Mouse (Mus musculus): ENCODE results near the gene Sesn1.
"Not testable (repeated sequence)": the region's sequence is repeated elsewhere in the genome, so short reads cannot be mapped to it uniquely, and the experiment has no call there.

Gene Sesn1

DNA sequence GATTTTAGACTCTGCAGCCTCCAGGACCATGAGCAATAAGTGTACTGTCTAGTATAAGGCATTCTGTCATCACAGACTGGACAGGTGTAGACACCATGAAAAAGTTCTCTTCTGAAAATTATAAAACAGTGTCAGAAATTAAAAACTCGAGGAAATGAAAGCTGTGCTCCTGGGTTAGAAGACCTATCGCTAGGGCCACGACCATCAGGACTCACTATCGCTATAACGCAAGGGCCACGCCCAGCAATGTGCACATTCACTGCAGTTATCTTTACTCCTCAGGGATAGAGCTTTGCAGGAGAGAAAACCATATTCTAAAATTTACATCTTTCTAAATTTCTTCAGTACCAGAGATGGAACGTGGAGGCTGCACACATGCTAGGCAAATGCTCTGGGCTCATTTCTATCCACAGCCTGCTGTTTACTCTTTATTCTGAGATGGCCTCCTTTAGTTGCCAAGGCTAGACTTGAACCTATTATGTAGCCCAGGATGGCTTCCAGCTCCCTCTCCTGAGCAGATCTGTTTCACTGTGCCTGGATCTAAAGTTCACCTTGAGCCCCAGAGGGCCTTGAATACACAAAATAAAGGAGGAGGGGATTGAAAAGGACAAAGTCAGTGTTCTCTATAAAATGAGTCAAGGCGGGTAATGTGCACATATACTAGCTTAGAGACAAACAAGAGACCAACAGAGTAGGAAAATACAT lies 102.7 kb downstream of the Sesn1 start:
- no peak for DNase-seq (ENCODE audit: low spot score)

DNA sequence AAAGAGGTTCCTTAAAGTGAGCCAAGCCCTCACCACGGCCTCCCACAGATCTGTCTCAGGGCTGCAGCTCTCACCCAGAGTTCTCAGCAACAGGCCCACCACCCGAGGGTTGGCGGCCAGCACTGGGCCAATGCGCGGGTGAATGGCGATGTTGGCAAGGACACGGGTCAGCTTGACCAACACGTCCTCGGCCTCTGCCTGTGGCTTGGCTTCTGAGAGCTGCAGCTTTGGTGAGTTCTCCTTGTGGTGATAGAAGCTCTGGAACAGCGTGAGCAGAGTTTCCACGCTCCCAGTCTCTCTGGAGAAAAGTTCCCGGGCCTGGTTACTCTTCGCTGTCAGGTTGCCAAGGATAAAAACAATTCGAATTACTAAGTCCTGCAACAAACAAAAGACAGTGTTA lies 117.0 kb downstream of the Sesn1 start:
- no peak for DNase-seq (ENCODE audit: low spot score)

DNA sequence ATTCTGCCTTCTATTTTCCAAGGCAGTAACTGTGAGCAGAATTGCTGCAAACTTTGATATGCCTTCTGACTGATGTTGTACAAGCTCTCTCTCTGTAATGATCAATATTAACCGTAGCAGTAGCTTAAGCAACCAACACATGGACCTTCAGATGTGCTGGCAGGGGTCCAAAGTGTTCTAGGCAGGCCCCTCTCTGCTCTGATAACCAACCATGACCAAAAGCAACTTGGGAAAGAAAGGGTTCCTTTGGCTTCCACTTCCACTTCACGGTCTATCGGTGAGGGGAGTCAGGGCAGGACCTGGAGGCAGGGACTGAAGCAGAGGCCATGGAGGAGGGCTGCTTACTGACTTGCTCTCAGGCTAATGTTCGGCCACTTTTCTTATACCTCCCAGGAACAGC lies 121.2 kb downstream of the Sesn1 start:
- DNase-seq (ENCODE audit: low spot score): no peak

DNA sequence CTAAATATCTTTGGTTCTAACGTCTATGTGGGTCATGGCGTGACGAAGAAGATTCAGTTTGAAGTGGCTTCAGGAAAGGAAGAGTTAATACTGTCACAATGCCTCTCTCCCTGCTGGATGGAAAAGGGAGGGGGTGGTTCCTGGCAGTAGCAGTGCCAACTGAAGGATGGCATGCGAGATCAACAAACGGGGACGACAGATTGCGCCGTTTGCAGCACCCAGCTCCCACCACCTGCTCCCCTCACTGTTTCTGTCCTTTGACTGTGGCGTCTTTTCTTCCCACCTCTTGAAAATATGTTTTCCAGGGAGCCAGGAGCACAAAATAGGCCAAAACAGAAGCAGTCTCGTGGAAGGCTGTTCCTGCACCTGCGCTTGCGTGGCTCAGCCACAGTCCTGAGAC lies 122.2 kb downstream of the Sesn1 start:
- DNase-seq (ENCODE audit: low spot score): no peak

DNA sequence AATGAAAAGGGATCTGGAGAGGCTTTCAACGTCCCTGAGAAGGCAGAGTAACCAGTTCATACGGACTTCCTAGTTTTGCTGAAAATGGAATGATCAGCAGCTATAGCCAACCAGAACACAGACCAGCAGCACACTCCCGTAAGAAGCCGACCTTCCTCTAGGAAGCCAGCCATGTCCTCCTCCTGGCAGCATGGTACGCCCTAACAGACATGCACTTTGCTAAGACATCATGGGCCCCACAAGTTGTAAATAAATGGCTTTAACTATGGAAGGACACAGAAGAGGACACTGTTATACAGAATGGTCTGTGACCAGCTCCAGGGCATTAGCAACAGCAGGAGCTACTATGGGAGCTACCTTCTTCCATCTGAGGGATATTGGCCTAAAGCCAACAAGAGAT lies 123.2 kb downstream of the Sesn1 start:
- DNase-seq (ENCODE audit: low spot score): no peak

DNA sequence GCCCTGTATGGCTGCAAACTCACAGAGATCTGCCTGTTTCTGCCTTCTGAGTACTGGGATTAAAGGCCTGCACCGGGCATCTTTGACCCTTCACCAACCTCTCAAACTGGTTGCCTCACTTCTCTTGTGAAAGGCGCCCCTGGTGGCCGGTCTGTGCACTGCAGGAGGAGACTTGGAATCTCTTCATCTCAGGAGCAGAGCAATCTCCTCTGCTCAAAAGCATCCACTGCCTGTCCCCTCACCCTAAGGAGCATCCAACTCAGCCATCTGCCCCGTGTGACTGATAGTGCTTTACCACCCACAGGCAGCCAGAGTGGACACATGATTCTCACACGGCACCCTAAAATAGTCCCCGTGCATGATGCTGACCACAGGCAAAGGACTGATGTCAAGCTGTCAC lies 123.8 kb downstream of the Sesn1 start:
- DNase-seq (ENCODE audit: low spot score): no peak

DNA sequence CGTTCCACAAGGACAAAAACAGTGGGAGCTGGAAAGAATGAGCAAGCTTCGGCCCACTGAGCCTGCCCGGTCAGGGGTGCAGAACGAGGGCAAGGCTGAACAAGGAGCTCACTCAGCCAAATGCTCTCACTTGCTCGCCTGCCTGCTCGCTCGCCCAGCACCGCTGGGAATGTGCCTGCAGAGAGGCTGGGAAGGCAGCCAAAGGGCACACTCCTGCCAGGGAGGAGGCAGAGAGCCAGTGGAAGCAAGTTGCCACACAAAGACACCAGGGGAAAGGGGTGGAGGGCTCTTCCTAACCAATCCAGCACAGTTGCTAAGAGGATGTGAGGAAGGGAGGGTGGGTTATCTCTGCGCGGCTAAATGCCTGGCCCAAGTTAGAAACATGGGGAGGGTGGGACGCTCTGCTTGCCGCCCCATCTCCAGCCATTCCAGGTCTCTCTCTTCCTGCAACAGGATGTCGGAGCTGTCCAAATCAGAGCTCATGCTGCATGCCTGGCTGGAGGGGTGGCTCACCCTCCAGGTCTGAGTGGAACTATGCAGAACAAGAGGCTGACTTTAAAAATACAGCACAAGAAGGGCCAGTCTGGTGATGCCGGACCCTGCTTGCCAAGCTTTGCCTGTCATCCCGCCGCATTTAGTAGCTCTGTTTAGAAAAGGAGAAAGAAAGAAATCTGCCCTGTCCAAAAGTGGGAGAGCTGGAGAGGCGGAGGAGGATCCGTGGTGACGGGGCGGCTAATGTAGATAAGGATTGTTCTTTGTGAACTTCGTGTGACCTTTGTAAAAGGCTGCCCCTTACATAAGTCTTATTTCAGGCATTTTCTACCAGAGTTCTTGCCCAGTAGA lies 125.1 kb downstream of the Sesn1 start:
- peak; percentile 45 for DNase-seq (ENCODE audit: low spot score)

DNA sequence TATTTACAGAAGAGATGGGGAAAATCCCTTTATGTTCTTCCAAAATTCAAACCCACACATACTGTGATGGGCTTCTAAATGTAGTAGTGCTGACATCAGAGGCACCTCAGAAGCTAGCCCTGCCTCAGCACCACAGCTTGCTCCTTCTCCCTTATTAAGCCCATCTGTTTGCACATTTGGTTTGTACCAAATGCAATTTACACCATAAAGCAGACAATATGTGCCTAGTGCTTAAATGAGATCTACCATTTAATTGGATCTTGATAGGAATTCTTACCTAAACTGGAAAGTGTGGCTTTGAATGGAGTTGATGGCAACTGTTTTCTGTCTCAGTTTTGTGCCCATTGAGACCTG lies 125.7 kb downstream of the Sesn1 start:
- DNase-seq (ENCODE audit: low spot score): no peak

DNA sequence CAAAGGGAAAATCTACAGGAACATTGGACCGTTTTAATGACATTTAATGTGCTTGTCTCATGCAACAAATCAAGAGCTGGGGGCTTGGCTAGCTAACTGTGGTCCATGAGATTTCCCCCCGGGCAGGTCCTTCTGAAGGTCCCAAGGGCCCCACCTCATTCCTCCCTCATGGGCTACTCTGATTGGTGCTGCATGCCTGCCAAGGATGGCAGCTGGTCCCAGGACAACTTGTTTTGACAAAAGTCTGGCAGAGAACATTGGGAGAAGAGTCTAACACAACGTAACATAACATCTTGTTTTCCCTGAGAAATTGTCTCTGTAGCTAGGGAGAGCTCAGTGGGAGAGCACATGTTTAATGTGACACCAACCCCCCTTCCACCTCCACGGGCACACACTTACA lies 126.4 kb downstream of the Sesn1 start:
- no peak for DNase-seq (ENCODE audit: low spot score)

DNA sequence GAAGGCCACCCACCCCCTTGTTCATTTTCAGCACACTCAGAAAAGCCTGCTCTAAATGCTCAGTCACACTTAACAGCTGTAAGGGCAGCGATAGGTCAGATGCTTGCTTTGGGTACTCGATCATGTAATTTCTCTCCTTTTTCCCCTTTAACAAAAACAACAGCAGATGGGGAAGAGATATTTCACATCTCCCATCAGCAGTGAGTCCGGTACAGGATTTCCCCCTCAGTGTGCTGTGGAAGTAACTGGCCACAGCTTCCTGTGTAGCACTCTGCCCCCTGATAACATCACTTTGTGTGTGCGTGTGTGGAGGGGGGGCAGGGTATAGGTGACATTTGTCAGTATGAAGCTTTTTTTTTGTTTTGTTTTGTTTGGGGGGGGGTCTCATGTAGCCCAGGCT lies 127.4 kb downstream of the Sesn1 start:
- DNase-seq (ENCODE audit: low spot score): no peak

DNA sequence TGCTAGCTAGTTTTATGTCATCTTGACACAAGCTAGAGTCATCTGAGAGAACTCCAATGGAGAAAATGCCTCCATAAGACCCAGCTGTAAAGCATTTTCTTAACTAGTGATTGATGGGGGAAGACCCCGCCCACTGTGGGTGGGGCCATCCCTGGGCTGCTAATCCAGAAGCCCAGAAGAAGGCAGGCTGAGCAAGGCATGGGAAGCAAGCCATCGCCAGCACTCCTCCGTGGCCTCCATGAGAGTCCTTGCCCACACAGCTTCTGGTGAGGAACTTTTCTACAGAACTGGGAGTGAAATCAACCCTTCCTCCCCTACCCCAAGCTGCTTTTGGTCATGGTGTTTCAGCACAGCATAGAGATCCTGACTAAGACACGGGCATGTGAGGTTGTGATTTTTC lies 129.4 kb downstream of the Sesn1 start:
- no peak for DNase-seq (ENCODE audit: low spot score)

DNA sequence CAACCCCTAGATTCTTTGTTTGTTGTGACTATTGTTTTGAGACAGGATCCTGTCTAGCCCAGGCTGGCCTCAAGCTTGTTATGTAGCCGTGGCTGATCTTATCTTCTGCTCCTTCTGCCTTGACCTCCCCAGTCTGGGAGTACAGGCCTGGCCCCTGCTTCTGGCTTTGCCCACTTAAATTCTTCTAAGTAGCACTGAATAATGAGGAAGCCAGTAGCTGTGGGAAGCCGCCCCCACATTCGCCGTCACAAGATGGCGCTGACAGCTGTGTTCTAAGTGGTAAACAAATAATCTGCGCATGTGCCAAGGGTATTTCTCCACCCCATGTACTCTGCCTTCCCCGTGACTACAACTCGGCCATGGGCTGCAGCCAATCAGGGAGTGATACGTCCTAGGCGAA lies 142.6 kb downstream of the Sesn1 start:
- DNase-seq (ENCODE audit: low spot score): not testable (repeated sequence)

DNA sequence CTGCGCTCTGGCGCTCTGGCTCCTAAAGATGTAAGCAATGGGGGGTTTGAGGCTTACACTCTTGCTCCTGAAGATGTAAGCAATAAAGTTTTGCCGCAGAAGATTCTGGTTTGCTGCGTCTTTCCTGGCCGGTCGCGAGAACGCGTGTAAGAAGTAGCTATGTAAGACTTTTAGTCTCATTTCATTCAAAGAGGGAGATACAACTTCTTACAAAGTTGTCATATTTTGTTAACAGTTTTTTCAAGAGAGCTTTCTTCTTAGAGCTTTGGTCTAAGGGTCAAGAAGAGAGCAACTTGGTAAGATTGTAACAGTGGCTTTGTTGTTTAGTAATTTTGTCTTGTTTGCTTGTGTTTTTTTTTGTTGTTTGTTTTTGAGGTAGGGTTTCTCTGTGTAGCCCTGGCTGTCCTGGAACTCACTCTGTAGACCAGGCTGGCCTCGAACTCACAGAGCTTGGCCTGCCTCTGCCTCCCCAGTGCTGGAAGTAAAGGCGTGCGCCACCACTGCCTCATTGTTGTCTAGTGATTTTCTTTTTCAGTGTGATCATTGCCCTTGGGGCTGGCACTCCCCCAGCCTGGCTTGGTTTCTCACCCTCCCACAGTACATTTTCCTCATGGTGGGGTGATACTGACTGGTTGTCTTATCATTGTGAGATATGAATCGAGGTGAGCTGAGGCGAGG lies 143.3 kb downstream of the Sesn1 start:
- no peak for DNase-seq (ENCODE audit: low spot score)

DNA sequence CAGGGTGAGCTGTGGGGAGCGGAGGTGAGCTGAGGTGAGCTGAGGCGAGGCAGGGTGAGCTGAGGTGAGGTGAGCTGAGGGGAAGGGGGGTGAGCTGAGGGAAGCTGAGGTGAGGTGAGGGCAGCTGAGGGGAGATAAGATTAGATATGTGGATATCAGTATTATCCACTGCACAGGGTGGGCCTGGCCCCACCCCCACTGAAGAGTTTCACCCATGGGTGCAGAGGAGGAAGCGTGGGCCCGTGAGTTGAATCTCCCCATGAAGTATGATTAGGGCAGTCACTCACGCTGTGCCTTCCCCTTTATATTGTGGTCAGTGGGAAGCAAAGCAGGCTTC lies 143.8 kb downstream of the Sesn1 start:
- no peak for DNase-seq (ENCODE audit: low spot score)

DNA sequence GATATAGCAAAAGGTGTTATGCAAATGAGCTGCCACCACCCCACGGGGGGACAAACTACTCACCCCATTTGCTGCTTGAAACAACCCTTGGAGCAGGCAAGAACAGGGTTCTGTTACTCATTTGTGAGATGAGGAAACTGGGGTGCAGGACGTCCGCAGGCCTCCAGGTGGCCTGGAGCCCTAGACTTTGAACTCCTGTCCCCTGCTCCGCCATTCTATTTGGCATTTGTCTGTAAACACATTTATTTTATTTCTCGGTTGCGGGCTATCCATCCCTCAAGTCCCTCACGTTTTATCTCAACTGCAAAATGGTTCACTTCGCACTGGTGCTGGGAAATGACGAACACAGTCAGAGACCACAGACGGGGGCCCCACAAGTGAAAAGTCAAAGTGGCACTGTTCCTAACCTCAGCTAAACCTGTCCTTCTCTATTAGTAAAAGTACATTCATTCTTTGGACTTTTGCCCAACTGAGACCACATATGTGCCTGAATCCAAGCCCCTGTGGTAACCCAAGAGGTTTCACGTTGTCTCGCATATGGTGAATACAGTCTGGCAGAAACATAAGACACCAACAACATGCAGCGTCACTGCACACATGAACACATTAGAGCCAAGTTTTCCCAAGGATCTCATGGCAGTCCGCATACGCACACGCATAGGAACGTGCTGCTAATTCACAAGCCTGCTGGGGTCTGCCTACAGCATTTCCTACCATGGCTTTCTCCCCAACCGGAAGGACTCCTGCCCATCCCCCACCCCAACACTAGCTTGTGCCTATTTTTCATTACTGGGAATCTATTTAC lies 147.9 kb downstream of the Sesn1 start:
- no peak for DNase-seq (ENCODE audit: low spot score)

All from urinary bladder, postnatal 10 days (tissue).